Mouse (Mus musculus) liver, embryonic 18 days (tissue): Measurements from ENCODE around the gene Gm16503. TPM values are rescaled to one million over a fixed set of nuclear protein-coding genes. Genes with fewer than 3 reads are reported as not detected.

Source experiments
- polyA plus RNA-seq: library from polyadenylated mRNA; depleted of rRNA; stranded (reverse); fragments of >200 nt; gene quantifications from 2 replicates; pipeline ENCODE4 v1.2.3, GENCODE M21; 2012; rRNA removed

The Gm16503 gene
- polyA plus RNA-seq = 0.05 and 0.08 TPM in 2 replicates

GRCm38 (mm10) chr4:147539918-147540317, at the start of gene Gm16503:
Gene Gm16503, plus strand, starts transcription at chr4:147540218.

DNA sequence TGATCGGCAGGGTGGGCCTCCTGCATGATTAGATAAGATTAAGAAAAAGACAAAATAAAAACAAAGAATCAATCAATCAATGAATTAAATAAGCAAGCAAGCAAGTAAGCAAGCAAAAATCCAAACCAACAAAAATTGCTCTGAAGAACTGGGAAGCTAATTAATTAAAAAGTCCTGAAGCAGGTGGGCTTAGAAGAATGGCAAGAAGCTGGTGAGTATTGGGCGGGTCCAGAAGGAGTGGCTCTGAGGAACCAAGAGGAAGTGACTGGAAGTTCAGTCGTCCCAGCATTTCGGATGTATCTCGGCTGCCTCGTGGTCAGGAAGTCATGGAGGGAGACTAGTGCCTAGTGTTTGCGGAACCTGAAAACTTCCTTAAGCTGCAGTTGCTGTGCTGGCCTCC, 47.9 kb upstream of the Gm16503 start, which contains the start of gene Zfp982:
Zfp982 (plus strand) TSS at position 301 of the 400 bp plus-strand sequence.

GRCm38 (mm10) chr4:147553071-147553470, 13.1 kb downstream of the Gm16503 start, which contains the start of gene Zfp985:
Gene Zfp985, plus strand, starts transcription at chr4:147553277.

Other genes with a start within 250 kb of the Gm16503 start
- gene Zfp988, start 234.5 kb upstream of the Gm16503 start, polyA plus RNA-seq = not detected in 2 replicates
- 0.03 TPM in 1 of 2 replicates, not detected in the other for gene Zfp978, start 178.9 kb upstream of the Gm16503 start, polyA plus RNA-seq
- 0.70 and 0.87 TPM in 2 replicates for gene Zfp982, start 47.8 kb upstream of the Gm16503 start, polyA plus RNA-seq
- gene Zfp985, start 13.1 kb downstream of the Gm16503 start, polyA plus RNA-seq = 0.01 and 0.02 TPM in 2 replicates
- gene Zfp979, start 102.3 kb downstream of the Gm16503 start, polyA plus RNA-seq = 0.48 and 0.61 TPM in 2 replicates
- 0.01 TPM in 1 of 2 replicates, not detected in the other for gene Zfp534, start 162.3 kb downstream of the Gm16503 start, polyA plus RNA-seq